Mouse (Mus musculus) gastrocnemius, postnatal 36 days (tissue): Measurements from ENCODE around the gene 1700047I17Rik2. TPM values are rescaled to one million over a fixed set of nuclear protein-coding genes. Genes with fewer than 3 reads are reported as not detected.
"Not testable (repeated sequence)": the region's sequence is repeated elsewhere in the genome, so short reads cannot be mapped to it uniquely, and the experiment has no call there.

Source experiments
- DNase-seq, 2 experiments: peaks; one replicate each; pipeline ENCODE4 v3.0.0; 2022
- intact Hi-C: fragments of 180-260 bp; cut with DNase I; formaldehyde crosslinking; loops from one replicate; pipeline ENCODE4 v1.15.1; 2025
- long read RNA-seq, 2 experiments: library from polyadenylated mRNA; stranded (forward); transcript quantifications; one replicate each; pipeline ENCODE4 v2.0.0; 2021
- total RNA-seq, 2 experiments: library from RNA; stranded (reverse); gene quantifications; 2 replicates each; pipeline ENCODE4 v1.2.3; 2021

The 1700047I17Rik2 gene
- 1 to 10 TPM in 1 of 2 experiments, not detected in 1; 4.5 TPM for total RNA-seq
- long read RNA-seq, experiment 1, transcript 1700047I17Rik2-201 (5 exons, 3,863 nt), result major isoform, 10 of 13 reads
- long read RNA-seq, experiment 1, partial matches to known transcripts, result 1 of 13 reads
- long read RNA-seq, experiment 1, other reads (novel, unspliced or antisense), result 2 of 13 reads
- long read RNA-seq, experiment 2, transcript 1700047I17Rik2-201 (5 exons, 3,863 nt), result major isoform, 9 of 14 reads
- long read RNA-seq, experiment 2, partial matches to known transcripts, result 3 of 14 reads
- long read RNA-seq, experiment 2, other reads (novel, unspliced or antisense), result 2 of 14 reads

DNA sequence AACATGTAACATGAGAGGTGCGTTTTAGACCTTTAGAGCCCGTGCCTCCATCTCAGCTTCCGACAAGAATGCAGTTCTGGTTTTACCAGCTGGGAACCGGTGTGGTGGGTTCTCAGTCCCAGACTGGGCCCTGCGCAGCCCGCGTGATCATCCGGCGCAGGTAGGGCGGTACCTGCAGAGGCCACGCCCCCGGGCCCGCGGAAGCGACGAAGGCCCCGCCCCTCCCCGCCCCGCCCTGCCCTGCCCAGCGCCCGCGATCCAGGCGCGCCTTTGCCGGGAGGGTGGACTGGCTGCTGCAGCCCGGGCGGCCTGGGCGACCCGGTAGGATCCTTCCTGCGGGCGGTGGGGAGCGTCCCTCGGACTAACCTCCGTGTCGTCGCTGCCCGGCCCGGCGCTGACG lies at the start of gene 1700047I17Rik2:
Gene 1700047I17Rik2 (plus strand): TSS at position 287 of the 400 bp plus-strand sequence.
- intact Hi-C loops, result not testable (repeated sequence)

DNA sequence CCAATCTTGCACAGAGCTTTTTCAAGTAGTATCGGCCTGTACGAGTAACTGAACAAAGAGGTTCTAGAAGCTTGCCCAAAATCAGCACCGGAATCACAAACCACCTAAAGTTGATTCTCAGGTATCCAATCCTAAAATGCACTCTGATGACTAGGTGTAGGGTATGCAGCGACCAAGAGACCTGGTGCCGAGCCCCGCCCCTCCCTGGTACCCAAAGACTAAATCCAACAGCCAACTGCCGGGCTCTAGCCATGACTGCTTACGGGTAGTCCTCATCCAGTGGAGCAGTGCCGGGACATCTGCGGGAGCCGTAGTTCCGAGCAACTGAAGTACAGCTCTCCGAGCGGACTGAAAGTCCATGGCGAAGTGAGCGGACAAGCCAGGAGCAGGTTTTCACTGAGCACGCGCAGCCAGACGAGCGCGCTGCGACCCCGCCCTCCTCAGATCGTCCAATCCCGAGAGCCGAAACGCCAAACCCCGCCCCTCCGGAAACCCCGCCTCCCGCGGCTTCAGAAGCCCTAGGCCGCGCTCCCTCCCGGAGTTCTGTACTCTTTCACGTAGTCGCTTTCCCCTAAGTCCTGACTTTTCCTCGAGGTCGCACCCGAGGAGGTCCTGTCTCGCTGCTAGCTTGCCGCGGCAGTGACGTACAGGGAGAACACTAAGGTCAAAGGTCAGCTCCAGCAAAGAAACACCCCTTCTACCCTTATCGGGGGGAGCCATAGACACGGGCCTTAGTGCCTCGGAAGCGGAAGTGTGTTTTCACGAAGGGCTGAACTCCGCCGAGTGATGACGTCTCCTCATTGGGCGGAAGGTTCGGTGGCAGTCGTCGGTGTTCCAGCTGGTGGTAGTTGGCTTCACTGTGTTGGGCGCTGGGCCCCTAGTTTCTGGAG lies 44.6 kb upstream of the 1700047I17Rik2 start, which contains the start of gene Srp54b:
Gene Srp54b (plus strand): TSS at position 546 of the 890 bp plus-strand sequence.
- intact Hi-C loops, DNase-seq: not testable (repeated sequence)

More for the DNA sequence above, at the start of gene 1700047I17Rik2:
- DNase-seq, result not testable (repeated sequence)

DNA sequence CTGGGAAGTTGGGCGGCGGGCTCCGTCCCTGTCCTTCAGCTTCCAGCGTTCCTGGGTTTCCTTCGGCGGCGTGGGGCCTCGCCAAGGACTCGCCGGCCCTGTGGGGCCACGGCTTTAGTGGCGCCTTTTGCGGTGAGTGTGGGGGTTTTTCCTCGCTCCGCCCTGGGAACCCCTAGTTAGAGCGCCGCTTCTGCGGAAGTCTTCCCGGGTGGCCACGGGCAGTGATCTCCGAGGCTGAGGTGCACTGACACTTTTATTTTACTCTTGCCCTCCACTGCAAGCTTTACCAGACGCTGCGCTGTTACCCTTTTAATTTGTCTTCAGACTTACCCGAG lies 44.0 kb upstream of the 1700047I17Rik2 start:
- intact Hi-C loops, DNase-seq: not testable (repeated sequence)

DNA sequence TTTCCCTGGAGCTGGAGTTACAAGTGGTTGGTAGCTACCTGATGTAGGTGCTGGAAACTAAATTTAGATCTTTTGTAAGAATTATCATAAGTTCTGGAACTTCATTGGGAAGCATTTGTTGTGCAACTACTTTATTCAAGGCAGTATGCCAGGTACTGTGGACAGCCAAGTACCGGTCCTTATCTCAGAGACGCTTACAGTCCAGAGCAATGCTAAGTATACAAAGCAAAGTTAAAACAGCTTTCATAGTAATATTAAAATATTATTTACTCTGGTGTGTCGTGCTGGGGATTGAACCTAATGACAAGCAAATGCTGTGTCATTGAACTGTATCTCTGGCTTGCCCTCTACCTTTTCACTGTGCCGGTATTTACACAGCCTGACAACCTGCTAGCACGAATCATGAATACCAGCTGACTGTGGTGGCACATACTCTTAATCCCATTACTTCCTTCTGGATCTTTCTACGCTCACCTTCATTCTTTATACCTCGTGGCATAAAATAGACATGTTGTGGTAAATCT lies 32.3 kb upstream of the 1700047I17Rik2 start:
- intact Hi-C loops, DNase-seq: not testable (repeated sequence)

DNA sequence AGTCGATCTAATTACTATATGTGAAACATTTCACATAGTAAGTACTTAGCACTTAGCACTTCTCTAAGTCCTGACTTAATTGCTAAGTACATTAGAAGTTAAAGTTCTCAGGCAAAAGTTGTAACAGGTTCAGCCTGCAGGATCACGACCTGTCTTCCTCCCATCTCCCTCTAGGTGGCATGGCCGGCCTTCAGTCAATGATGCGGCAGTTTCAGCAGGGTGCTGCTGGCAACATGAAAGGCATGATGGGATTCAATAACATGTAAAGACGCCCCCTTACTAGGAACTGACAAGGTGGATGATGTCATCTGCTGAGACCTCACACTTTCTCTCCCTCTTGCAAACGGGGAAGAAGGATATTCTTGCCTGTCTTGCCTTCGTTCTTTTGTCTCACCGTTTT lies 11.7 kb upstream of the 1700047I17Rik2 start:
- DNase-seq, intact Hi-C loops: not testable (repeated sequence)

DNA sequence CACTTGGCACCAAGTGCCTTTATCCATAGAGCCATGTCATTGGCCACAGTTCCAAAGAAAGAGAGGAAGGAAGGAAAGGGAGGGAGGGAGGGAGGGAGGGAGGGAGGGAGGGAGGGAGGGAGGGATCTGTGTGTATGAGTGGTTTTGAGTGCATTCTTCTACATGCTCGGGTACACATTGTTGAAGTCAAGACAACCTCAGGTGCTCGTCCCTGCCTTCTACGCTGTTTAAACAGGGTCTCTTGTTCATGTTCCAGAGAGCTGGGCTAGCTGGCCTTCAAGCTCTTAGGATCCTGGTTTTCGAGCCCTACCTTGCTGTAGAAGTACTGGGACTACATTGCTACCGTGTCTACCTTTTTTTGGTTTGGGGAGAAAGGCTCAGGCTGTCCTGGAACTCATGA lies 10.3 kb upstream of the 1700047I17Rik2 start:
- DNase-seq, intact Hi-C loops: not testable (repeated sequence)

DNA sequence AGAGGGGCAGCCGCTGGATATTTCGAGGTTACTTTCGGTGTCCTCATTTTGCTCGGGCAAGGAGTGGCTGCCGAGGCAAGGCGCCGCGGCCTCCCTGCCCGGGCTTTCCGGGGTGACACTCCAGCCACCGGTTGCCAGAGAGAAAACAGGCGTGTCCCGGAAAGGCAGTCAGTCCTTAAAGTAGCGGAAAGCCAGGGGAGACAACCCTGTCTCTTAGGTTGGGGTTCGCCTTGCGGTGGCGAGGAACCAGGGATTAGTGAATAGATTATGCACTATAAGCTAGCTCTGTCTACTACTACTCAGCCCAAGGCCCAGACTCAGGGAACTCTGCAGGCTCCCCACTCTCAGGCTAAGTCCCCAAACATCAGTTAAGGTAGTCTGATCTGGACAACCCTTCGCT lies 407 bp downstream of the 1700047I17Rik2 start:
- intact Hi-C loops, DNase-seq: not testable (repeated sequence)

DNA sequence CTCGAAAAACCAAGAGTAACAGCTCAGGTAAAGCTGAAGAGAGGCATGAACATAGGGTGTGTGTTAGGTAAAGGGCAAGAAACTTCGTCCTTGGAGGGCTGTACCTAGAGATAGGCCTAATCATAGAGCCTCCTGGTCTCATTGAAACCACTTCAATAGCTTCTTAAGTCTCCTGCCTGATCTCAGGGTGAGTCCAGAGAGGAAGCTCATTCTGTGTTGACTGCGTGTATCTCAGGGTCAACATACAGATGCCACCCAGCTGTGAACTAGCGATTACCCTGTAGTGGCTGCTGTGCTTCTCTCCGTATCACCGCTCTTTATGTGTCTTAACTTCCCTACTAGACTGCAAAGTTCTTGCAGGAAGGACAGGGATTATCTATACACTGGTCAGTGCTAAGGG lies 13.6 kb downstream of the 1700047I17Rik2 start:
- intact Hi-C loops, DNase-seq: not testable (repeated sequence)

DNA sequence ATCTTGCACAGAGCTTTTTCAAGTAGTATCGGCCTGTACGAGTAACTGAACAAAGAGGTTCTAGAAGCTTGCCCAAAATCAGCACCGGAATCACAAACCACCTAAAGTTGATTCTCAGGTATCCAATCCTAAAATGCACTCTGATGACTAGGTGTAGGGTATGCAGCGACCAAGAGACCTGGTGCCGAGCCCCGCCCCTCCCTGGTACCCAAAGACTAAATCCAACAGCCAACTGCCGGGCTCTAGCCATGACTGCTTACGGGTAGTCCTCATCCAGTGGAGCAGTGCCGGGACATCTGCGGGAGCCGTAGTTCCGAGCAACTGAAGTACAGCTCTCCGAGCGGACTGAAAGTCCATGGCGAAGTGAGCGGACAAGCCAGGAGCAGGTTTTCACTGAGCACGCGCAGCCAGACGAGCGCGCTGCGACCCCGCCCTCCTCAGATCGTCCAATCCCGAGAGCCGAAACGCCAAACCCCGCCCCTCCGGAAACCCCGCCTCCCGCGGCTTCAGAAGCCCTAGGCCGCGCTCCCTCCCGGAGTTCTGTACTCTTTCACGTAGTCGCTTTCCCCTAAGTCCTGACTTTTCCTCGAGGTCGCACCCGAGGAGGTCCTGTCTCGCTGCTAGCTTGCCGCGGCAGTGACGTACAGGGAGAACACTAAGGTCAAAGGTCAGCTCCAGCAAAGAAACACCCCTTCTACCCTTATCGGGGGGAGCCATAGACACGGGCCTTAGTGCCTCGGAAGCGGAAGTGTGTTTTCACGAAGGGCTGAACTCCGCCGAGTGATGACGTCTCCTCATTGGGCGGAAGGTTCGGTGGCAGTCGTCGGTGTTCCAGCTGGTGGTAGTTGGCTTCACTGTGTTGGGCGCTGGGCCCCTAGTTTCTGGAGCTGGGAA lies 30.5 kb downstream of the 1700047I17Rik2 start, which contains the start of gene Srp54c:
Gene Srp54c (plus strand): TSS at position 543 of the 894 bp plus-strand sequence.
- DNase-seq, intact Hi-C loops: not testable (repeated sequence)

DNA sequence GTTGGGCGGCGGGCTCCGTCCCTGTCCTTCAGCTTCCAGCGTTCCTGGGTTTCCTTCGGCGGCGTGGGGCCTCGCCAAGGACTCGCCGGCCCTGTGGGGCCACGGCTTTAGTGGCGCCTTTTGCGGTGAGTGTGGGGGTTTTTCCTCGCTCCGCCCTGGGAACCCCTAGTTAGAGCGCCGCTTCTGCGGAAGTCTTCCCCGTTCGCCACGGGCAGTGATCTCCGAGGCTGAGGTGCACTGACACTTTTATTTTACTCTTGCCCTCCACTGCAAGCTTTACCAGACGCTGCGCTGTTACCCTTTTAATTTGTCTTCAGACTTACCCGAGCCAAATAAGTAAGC lies 31.1 kb downstream of the 1700047I17Rik2 start:
- intact Hi-C loops, DNase-seq: not testable (repeated sequence)

DNA sequence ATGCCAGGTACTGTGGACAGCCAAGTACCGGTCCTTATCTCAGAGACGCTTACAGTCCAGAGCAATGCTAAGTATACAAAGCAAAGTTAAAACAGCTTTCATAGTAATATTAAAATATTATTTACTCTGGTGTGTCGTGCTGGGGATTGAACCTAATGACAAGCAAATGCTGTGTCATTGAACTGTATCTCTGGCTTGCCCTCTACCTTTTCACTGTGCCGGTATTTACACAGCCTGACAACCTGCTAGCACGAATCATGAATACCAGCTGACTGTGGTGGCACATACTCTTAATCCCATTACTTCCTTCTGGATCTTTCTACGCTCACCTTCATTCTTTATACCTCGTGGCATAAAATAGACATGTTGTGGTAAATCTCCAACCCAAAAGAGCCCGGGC lies 42.9 kb downstream of the 1700047I17Rik2 start:
- DNase-seq, intact Hi-C loops: not testable (repeated sequence)

DNA sequence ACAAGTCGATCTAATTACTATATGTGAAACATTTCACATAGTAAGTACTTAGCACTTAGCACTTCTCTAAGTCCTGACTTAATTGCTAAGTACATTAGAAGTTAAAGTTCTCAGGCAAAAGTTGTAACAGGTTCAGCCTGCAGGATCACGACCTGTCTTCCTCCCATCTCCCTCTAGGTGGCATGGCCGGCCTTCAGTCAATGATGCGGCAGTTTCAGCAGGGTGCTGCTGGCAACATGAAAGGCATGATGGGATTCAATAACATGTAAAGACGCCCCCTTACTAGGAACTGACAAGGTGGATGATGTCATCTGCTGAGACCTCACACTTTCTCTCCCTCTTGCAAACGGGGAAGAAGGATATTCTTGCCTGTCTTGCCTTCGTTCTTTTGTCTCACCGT lies 62.6 kb downstream of the 1700047I17Rik2 start:
- DNase-seq, intact Hi-C loops: not testable (repeated sequence)

DNA sequence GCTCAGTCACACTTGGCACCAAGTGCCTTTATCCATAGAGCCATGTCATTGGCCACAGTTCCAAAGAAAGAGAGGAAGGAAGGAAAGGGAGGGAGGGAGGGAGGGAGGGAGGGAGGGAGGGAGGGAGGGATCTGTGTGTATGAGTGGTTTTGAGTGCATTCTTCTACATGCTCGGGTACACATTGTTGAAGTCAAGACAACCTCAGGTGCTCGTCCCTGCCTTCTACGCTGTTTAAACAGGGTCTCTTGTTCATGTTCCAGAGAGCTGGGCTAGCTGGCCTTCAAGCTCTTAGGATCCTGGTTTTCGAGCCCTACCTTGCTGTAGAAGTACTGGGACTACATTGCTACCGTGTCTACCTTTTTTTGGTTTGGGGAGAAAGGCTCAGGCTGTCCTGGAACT lies 64.0 kb downstream of the 1700047I17Rik2 start:
- DNase-seq, intact Hi-C loops: not testable (repeated sequence)

Other genes starting within 250 kb of the 1700047I17Rik2 start
- not detected for gene Gm20403, start 213.1 kb upstream of the 1700047I17Rik2 start, total RNA-seq
- 1 to 10 TPM; 3.7 to 3.9 TPM for gene Baz1a, start 185.2 kb upstream of the 1700047I17Rik2 start, total RNA-seq
- 1 to 10 TPM; 6.1 to 8.2 TPM for gene 2700097O09Rik, start 119.5 kb upstream of the 1700047I17Rik2 start, total RNA-seq
- 10 to 100 TPM; 72.8 to 73.3 TPM for gene Srp54a, start 119.3 kb upstream of the 1700047I17Rik2 start, total RNA-seq
- gene Fam177a, start 75.1 kb upstream of the 1700047I17Rik2 start, total RNA-seq, result 1 to 10 TPM; 4.3 to 7.9 TPM
- gene Srp54b, start 44.5 kb upstream of the 1700047I17Rik2 start, total RNA-seq, result 10 to 100 TPM; 27.9 to 37.5 TPM
- gene Srp54c, start 30.6 kb downstream of the 1700047I17Rik2 start, total RNA-seq, result 10 to 100 TPM; 20.6 to 25.1 TPM
- gene 1110008L16Rik, start 100.0 kb downstream of the 1700047I17Rik2 start, total RNA-seq, result 1 to 10 TPM; 9.0 to 9.8 TPM
- 1 to 10 TPM; 9.0 to 9.1 TPM for gene Ppp2r3c, start 103.4 kb downstream of the 1700047I17Rik2 start, total RNA-seq
- 100 to 1,000 TPM; 147 to 163 TPM for gene Psma6, start 184.6 kb downstream of the 1700047I17Rik2 start, total RNA-seq